Mouse (Mus musculus) embryonic facial prominence, embryonic 14.5 days (tissue): Measurements from ENCODE around the gene Ispd. TPM values are rescaled to one million over a fixed set of nuclear protein-coding genes. Genes with fewer than 3 reads are reported as not detected.

ENCODE experiments used
- ATAC-seq: fragments of 200-750 bp; cut with Nextera tagmentation; 2 replicates; pipeline ENCODE4 v1.8.0; 2017; ENCODE audit warnings: low read depth, moderate number of reproducible peaks, moderate TSS enrichment
- DNase-seq: peaks from one replicate; pipeline ENCODE4 v3.0.0-alpha.2; 2015; ENCODE audit warnings: low spot score
- H3K27ac ChIP-seq: fragments of 300-500 bp; sonication (generic); replicated peaks from 2 replicates; pipeline ENCODE4 v1.5.1; 2014; ENCODE audit warnings: low read depth, mild to moderate bottlenecking, low read length, moderate library complexity
- H3K27me3 ChIP-seq: fragments of 300-500 bp; sonication (generic); replicated peaks from 2 replicates; pipeline ENCODE4 v1.6.1; 2014; ENCODE audit warnings: low read length; ENCODE audit not compliant: control insufficient read depth, insufficient read depth
- H3K36me3 ChIP-seq: fragments of 300-500 bp; sonication (generic); 2 replicates; pipeline ENCODE4 v1.6.1; 2014; ENCODE audit warnings: low read length, mixed read lengths; ENCODE audit not compliant: control insufficient read depth, insufficient read depth
- H3K4me1 ChIP-seq: fragments of 300-500 bp; sonication (generic); 2 replicates; pipeline ENCODE4 v1.6.1; 2014; ENCODE audit warnings: antibody characterized with exemption, low read length; ENCODE audit not compliant: control insufficient read depth, insufficient read depth
- H3K4me2 ChIP-seq: fragments of 300-500 bp; sonication (generic); 2 replicates; pipeline ENCODE4 v1.6.1; 2014; ENCODE audit warnings: low read depth, mild to moderate bottlenecking, low read length, moderate library complexity, mixed read lengths
- H3K4me3 ChIP-seq: fragments of 300-500 bp; sonication (generic); 2 replicates; pipeline ENCODE4 v1.5.1; 2014; ENCODE audit warnings: low read depth, mild to moderate bottlenecking, low read length
- H3K9ac ChIP-seq: fragments of 300-500 bp; sonication (generic); 2 replicates; pipeline ENCODE4 v1.6.1; 2014; ENCODE audit warnings: low read depth, mild to moderate bottlenecking, low read length, moderate library complexity, mixed read lengths
- H3K9me3 ChIP-seq: fragments of 300-500 bp; sonication (generic); 2 replicates; pipeline ENCODE4 v1.6.1; 2016; ENCODE audit warnings: low read length; ENCODE audit not compliant: control insufficient read depth
- WGBS: fragments of 180-500 bp; shearing (Covaris S2); extraction: QIAGEN DNeasy Blood & Tissue Kit; methylation state at CpG from one replicate; pipeline ENCODE4 v1.1.7; 2014; 5-methylcytosine and 5-hydroxymethylcytosine counted together
- polyA plus RNA-seq: library from polyadenylated mRNA; unstranded; fragments of >200 nt; fragmentation: Nextera tagmentation; extraction: Ambion mirVana; gene quantifications from 2 replicates; pipeline ENCODE4 v1.2.1, GENCODE M21; 2014

Gene Ispd
- polyA plus RNA-seq, 1 experiment from 2014 or later, result 11.4 TPM

GRCm38 (mm10) chr12:36678220-36678619 lies 297.0 kb downstream of the Ispd start:
- no peaks in the 10 kb centered on the region for H3K4me1 ChIP-seq
- no peak overlapping the region for H3K4me2 ChIP-seq
- no peaks in the 10 kb centered on the region for H3K27me3 ChIP-seq
- no peak overlapping the region for H3K4me3 ChIP-seq
- H3K9me3 ChIP-seq, result no peaks in the 10 kb centered on the region
- 86% methylated on average over 4 of the region's 4 CpGs for WGBS
- ATAC-seq, result no peak
- H3K27ac ChIP-seq, result no peak overlapping the region
- no peak for DNase-seq
- H3K36me3 ChIP-seq, result no peaks in the 10 kb centered on the region
- no peak overlapping the region for H3K9ac ChIP-seq

DNA sequence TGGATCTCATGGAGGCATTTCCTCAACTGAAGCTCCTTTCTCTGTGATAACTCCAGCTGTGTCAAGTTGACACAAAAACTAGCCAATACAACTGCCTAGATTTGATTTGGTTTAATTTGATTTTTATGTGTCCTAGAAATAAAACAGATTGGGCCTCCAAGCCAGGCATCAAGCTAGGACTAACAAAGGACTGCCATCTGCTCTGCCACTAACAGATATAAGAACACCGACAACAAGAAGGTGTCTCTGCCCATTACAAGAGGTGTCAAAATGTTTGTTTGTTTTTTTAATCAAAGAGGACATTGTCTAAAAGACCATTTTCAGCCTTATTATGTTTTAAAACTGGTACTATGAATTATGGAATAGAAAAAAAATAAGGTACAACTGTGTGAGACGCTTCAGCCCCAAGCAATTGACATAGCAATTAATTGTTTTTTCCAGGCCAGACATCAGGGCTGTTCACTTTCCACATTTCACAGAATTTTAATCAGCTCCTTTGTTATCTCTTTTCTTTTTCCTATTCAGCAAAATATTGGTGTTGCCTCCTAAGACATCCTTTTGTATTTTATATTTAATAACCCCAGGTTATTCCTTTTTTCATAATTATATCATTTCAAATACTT lies 299.7 kb downstream of the Ispd start:
- Histone ChIP-seq H3K9me3 (no peaks in the 10 kb centered on the region), H3K4me1 (no peaks in the 10 kb centered on the region), H3K36me3 (no peaks in the 10 kb centered on the region), H3K27me3 (no peaks in the 10 kb centered on the region), H3K27ac (no peak overlapping the region), H3K9ac (no peak overlapping the region), H3K4me2 (no peak overlapping the region), H3K4me3 (no peak overlapping the region)
- ATAC-seq (no peak), DNase-seq (no peak)
- WGBS, result 82% methylated on average over 2 of the region's 2 CpGs

GRCm38 (mm10) chr12:36681779-36682178 lies 300.5 kb downstream of the Ispd start:
- WGBS, result 75% methylated on average over 6 of the region's 6 CpGs
- DNase-seq (no peak), ATAC-seq (no peak)
- Histone ChIP-seq H3K4me2 (no peak overlapping the region), H3K4me3 (no peak overlapping the region), H3K27ac (no peak overlapping the region), H3K9me3 (no peaks in the 10 kb centered on the region), H3K9ac (no peak overlapping the region), H3K36me3 (no peaks in the 10 kb centered on the region), H3K27me3 (no peaks in the 10 kb centered on the region), H3K4me1 (no peaks in the 10 kb centered on the region)

GRCm38 (mm10) chr12:36694072-36694471 lies 312.8 kb downstream of the Ispd start:
- no peak for ATAC-seq
- DNase-seq, result no peak
- no peak overlapping the region for H3K4me3 ChIP-seq
- no peak overlapping the region for H3K4me2 ChIP-seq
- H3K36me3 ChIP-seq, result no peaks in the 10 kb centered on the region
- no peaks in the 10 kb centered on the region for H3K27me3 ChIP-seq
- no peak overlapping the region for H3K27ac ChIP-seq
- H3K9me3 ChIP-seq, result no peaks in the 10 kb centered on the region
- H3K4me1 ChIP-seq, result 0 out of 2 replicates have a peak, but pooled peaks cover 4% of the 10 kb centered on the region
- no peak overlapping the region for H3K9ac ChIP-seq
- WGBS, result 66% methylated on average over 2 of the region's 2 CpGs

DNA sequence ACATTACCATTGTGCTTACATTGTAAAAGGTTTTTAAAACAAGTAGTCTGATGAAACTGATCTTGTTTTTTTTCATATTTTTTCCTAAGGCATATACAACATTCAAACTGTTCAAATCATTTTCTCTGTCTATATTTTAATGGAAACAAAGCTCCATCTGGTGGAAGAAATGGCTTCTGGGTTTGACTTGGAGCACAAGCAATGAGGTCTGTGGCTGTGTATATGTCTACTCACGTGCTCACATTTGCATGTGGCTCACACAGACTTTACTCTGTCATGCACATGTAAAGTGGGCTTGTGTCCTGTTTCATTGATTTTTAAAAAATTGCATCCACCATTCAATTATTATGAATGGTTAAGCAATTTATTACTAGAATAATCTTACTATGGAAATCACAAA lies 323.1 kb downstream of the Ispd start:
- no peak overlapping the region for H3K9ac ChIP-seq
- ATAC-seq, result no peak; the same call in 1 of the 2 replicates
- 46% methylated on average over 1 of the region's 1 CpGs for whole genome bisulfite sequencing
- peak; percentile 65 for DNase-seq
- no peak overlapping the region for H3K4me3 ChIP-seq
- no peak overlapping the region for H3K4me2 ChIP-seq
- no peaks in the 10 kb centered on the region for H3K27me3 ChIP-seq
- H3K27ac ChIP-seq, result no peak overlapping the region
- no peaks in the 10 kb centered on the region for H3K36me3 ChIP-seq
- no peaks in the 10 kb centered on the region for H3K9me3 ChIP-seq
- H3K4me1 ChIP-seq, result no peaks in the 10 kb centered on the region

GRCm38 (mm10) chr12:36708810-36709209 lies 327.6 kb downstream of the Ispd start:
- no peaks in the 10 kb centered on the region for H3K36me3 ChIP-seq
- H3K4me3 ChIP-seq, result no peak overlapping the region
- ATAC-seq, result no peak
- no peaks in the 10 kb centered on the region for H3K4me1 ChIP-seq
- H3K9ac ChIP-seq, result no peak overlapping the region
- H3K27me3 ChIP-seq, result no peaks in the 10 kb centered on the region
- 53% methylated on average over 1 of the region's 1 CpGs for WGBS
- no peak overlapping the region for H3K27ac ChIP-seq
- no peaks in the 10 kb centered on the region for H3K9me3 ChIP-seq
- no peak overlapping the region for H3K4me2 ChIP-seq
- no peak for DNase-seq

GRCm38 (mm10) chr12:36713866-36714662 lies 332.8 kb downstream of the Ispd start:
- Histone ChIP-seq H3K4me2 (peak overlapping the region; percentile 37), H3K9me3 (no peaks in the 10 kb centered on the region), H3K27ac (no peak overlapping the region), H3K9ac (no peak overlapping the region), H3K27me3 (no peaks in the 10 kb centered on the region), H3K4me3 (peak overlapping the region; percentile 14), H3K36me3 (no peaks in the 10 kb centered on the region), H3K4me1 (0 out of 2 replicates have a peak, but pooled peaks cover 4% of the 10 kb centered on the region)
- peak; percentile 84 for DNase-seq
- ATAC-seq, result peak; percentile 70; the same call in 1 of the 2 replicates
- WGBS, result 15% methylated on average over 17 of the region's 17 CpGs

DNA sequence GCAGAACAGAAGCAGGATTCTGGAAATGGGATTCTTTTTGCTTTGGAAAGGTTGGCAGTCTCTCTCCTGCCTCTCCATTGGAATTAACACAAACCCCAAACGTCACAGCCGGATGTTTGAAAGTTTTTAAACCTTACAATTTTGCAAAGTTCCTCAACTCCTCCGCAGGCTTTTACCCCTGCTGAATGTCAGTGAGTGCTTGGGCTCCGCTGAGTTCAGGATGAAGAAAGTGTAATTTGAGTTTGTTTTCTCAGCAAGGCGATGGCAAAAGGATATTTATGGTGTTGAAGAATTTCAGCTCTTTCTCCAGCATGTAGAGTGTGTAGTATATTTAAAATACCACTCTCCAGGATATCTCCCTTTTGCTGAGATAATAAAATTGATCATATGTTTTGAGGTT lies 336.3 kb downstream of the Ispd start:
- Histone ChIP-seq H3K4me1 (0 out of 2 replicates have a peak, but pooled peaks cover 14% of the 10 kb centered on the region), H3K9me3 (no peaks in the 10 kb centered on the region), H3K4me2 (peak overlapping the region; percentile 2; the same call in 1 of the 2 replicates), H3K27me3 (no peaks in the 10 kb centered on the region), H3K27ac (no peak overlapping the region), H3K4me3 (no peak overlapping the region), H3K9ac (no peak overlapping the region), H3K36me3 (no peaks in the 10 kb centered on the region)
- ATAC-seq, result no peak
- no peak for DNase-seq
- WGBS, result 31% methylated on average over 5 of the region's 5 CpGs
